Mouse (Mus musculus) right cerebral cortex, adult 18-20 months (tissue): ENCODE results near the gene Ssc4d.

ENCODE experiments used
- DNase-seq: peaks from one replicate; pipeline ENCODE4 v3.0.0; 2022; ENCODE audit warnings: mixed read lengths

The Ssc4d gene

DNA sequence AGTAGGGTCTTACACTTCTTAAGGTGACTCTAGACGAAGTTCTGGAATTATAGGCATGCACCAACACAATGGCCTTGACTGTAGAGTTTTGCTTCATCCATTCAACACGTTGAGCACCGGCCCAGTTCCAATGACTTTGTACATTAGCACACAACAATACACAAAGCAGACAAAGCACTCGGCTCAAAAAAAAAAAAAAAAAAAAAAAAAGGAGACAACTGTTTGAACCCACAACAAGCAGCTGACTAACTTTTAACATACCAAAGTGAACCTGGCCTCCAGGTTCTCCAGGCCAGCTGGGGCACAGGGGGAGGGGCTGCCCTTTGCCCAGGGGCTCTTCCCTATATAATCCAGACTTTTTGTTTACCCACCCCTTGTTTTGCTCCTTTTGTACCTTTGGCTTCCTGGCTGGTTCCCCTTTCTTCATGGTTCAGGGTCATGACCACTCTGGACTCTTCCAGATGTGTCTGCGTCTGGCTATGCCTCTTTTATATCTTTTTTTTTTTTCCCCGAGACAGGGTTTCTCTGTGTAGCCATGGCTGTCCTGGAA lies 38.6 kb downstream of the Ssc4d start:
- no peak for DNase-seq

DNA sequence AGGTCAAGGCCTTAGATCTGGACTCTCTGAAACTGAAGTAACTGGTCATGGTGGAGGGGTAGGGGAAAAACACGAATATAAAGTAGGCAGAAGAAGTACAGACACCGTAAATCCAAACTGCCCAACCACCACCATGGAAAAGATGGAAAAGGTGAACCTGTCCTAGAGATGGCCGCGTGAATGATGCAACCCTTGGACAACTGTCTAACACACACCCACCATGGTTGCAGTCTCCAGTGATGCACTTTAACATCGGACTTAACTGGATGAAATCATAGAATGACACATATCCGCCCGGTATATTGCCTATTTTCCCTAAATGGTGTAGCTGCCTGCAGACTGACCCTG lies 39.2 kb downstream of the Ssc4d start:
- no peak for DNase-seq

DNA sequence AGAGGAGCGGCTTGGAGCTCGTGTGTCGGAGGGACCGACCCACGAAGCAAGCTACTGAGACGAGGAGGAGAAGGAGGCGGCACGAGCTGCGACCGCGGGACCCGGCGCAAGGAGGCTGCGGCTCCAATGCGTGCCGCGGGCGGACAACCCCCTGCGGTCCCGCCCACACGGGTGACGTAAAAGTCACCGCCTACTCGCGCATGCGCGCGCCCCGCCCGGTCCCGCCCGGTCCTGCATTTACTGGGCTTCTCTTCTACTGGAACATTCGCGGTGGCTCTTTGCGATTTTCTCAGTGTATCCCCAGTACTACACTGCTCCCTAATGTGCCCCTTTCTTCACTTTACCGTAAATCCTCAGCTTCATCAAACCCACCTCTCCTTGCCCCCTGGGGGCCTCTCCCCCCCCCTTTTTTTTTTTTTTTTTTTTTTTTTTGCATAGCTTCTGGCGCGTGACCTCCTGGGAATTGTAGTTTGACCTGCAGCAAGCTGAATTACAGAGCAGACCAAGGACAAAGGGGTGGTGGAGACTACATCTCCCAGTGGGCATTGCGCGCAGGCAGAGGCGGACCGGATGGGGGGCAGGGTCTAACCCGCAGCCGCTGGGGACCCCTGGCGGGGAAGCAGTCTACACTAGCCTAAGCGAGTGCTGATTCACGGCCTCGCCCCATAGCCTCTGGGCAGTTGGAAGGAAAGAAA lies 39.7 kb downstream of the Ssc4d start, which contains the start of gene Ywhag:
Gene Ywhag, minus strand, starts transcription at position 136 of the 695 bp plus-strand sequence.
- peak; percentile 97 for DNase-seq

DNA sequence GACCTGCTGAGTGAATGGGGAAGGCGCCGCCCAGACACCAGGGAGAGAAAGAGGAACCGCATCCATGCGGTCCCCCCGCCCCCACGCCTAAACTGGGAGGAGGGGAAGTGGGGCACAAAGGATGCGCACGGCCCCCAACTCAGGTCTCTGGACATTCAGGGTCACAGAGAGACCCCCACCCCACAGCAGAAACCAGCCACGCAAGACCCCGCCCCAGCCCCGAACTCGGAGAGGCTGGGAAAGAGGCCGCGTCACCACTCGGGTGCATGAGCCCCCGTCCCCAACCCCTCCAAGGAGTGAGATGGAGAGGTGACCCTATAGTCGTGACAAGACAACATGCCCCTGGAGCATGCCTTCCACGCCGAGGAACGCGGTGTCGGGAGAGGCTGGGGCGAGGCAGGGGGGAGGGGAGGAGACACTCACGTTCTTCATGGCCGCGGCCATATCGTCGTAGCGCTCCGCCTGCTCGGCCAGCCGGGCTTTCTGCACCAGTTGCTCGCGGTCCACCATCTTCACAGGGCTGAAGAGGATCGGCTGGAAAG lies 40.4 kb downstream of the Ssc4d start:
- peak; percentile 75 for DNase-seq

DNA sequence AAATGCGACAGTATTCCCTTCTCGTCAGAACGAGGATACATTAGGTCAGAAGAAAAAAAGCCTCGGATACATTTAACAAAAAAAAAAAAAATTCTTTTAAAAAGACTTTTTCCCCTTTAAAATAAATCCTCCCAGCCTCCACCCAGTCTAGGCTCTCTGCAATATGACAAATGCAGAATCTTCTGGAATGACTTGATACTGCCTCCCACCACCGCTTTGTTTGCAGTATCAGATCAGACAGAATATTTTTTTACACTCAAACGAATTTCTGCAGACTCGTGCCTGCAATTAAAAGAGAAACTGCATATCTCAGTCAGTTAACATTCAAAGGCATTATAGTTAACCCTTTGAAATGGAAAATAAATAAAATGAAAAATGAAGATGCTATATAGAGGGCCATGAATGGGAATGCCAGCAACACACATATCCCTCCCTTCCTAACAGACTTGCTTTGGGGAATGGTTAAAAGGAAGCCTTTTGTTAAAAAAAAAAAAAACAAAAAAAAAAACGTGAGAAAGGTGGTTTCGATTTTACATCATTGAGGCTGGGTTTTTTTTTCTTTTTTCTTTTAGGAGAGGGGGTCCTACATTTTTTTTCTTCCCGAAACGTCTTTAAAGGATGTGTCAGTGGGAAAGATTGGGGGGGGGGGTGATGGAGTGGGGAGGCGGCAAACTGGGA lies 41.0 kb downstream of the Ssc4d start:
- no peak for DNase-seq

DNA sequence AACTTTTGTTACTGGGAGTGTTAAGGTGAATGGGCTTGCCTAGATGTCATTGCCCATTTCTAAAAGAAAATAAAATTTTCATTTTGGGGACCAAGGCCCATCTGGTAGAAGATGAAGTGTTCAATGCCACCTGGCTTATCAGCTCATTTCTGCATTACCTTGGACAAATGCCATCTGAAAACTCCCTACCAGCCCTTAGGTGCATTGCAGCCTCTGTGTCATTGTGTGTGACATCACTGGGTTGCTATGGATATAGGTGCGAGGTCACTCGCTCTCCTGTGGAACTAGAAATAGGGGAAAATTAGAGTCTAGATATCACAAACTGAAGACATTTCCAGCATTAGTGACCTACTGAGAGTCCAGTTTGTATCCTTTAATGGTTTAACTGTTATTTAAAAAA lies 42.0 kb downstream of the Ssc4d start:
- DNase-seq: no peak

DNA sequence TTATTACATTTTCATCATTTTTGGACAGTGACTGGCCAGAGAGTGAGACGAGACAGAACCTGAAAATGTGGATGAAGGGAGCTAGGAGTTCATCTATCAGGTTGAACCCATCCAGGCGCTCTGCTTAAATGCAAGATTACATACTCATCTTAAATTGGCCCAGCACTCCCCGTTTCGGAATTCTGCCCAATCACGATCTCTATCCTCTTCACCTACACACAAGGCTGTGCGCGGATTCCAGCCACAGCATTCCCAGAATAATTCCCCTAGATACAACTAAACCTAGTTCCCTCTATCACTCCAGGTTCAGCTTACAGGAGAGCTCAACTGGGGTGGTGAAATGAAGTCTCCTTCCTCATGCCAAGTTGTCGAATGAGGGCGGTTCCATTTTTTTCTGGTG lies 42.8 kb downstream of the Ssc4d start:
- peak; percentile 72 for DNase-seq

DNA sequence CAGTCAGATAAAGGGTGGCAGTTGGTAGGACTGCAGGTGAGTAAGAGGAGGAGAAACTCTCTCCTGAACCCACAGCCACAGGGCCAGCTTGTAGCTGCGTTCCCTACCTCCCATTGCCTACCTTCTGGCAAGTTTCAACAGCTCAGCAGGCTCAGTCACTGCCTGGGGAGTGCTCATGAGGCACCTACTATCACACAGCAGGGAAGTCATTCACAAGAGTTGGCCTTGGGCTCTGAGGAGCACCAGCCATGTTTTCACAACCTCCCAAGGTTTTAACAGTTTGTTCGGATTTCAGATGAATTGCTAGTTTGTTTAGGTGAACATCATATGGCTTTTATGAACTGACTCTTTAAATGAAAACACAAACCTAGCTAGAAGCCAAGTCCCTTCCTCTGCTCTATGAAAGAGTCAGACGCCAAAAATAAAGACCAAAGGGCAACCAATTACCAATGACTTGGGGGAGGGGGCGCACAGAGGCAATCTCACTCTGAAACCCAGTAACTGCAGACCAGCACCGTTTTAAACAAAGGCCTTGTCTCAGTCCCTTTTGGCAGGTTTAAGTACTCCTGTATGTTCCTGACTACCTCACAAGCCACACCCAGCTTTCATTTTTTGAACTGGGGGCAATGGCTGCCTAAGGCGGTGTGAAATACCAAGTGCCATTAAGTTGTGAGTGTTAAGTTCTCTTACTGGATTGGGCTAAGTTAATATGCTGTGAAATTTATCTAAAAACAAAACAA lies 44.5 kb downstream of the Ssc4d start:
- DNase-seq: no peak

DNA sequence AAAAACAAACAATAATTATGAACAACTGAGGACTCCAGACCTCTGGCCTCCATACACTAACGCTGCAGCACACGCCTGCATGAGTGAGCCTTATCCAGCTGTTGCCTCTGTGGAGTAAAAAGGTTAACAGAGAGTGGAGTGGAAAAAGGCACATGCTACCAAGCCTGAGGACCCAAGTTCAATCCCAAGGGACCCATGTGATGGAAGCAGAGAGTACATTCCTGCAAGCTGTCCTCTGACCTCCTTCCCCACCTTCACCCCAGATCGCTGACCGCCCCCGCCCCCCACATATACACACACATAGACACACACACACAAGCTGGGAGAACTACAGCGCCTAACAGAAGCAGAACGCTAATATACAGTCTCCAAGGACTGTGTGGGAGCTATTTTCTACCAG lies 50.4 kb downstream of the Ssc4d start:
- no peak for DNase-seq

DNA sequence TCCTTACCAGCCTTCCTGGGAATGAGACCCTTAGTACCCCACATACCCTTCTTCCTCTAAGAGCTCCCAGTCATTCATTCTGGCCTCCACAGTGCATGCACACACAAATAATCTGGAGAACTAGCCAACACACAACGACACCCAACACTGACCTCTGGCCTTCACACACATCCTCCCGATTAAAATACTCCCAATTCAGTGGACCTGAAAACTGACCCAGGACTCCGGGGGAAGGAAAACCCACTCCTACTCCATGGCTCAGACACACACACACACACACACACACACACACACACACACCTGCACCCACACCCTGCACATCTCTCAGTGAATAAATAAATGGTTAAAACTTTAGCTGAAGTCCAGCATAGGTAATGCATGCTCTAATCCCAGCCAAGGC lies 54.4 kb downstream of the Ssc4d start:
- DNase-seq: no peak

DNA sequence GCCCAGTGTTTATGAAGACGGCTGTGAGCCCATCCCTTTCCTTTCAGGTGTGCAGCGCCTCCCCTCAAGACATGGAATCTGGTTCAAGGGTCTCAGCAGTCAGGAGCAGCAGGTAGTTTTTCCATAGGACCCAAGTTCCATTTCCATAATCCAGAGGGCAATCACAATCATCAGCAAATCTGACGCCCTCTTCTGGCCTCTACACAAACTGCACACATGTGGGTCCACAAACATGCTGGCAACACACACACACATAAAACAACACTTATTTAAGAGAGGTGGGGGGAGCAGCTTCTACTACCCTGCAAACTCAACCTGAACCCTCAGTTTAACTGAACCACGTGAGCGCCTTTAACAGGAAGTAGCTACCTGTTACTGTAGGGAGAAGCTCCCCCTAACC lies 55.7 kb downstream of the Ssc4d start:
- no peak for DNase-seq

DNA sequence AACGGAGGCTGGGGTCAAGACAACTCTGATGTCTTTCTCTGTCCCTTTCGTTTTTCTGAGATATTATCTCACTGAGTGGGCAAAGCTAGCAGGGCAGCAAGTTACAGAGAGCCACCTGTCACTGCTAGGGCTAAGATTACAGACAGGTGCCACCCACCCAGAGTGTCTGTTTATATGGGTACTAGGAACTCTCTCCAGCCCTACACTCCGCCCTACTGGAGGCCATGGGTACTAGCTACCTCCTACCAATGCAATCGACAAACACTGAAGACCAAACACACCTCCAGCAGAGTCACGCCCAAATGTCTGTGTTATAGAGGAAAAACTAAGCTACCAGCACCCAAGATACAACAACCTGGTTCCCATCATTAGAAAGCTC lies 56.3 kb downstream of the Ssc4d start:
- DNase-seq: no peak

DNA sequence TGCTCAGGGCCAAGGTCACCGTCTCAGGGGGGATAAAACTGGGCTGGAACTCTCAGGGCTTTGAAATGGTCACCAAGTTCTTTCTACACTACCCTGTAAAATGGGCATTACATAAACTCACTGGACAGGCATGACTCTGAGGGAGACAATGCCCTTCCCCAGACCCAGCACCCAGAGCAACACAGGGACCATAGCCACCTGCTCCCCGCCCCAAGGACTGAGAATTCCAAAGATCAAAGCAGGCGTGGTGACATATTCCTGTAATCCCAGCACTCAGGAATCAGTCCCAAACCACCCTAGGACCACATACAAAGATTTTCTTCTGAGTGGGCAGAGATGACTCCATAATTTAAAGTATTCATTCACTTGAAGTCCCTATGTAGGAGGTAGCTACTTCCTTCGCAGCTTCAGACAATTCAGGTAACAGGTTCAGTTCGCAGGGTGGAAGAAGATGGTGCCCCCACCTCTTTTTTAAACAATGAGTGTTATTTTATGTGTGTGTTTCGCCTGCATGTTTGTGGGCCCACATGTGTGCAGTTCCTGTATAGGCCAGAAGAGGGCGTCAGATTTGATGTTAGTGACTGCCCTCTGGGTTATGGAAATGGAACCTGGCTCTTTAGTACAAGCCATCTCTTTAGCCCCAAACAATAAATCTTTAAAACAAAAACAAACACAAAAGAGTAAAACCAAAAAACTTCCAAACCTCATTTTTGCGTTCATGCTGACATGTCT lies 56.8 kb downstream of the Ssc4d start:
- no peak for DNase-seq

DNA sequence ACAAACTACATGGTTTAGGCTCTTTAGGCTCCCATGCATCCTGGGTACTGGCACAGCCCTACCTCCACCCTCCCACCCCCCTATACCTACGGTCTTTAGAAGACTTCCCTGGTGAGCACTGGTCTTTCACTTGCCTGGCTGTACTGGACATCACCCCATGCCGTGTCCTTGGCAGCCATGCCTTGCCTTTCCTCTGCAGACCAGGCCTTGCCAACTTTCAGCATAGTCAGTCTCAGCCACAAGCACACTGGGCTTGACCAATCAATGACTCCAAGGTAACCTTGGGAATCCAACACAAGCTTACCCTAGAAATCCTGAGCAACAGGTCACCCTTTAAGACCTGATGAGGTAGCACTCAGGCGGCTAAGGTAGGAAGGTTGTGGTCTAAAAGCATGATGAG lies 57.7 kb downstream of the Ssc4d start:
- DNase-seq: no peak

DNA sequence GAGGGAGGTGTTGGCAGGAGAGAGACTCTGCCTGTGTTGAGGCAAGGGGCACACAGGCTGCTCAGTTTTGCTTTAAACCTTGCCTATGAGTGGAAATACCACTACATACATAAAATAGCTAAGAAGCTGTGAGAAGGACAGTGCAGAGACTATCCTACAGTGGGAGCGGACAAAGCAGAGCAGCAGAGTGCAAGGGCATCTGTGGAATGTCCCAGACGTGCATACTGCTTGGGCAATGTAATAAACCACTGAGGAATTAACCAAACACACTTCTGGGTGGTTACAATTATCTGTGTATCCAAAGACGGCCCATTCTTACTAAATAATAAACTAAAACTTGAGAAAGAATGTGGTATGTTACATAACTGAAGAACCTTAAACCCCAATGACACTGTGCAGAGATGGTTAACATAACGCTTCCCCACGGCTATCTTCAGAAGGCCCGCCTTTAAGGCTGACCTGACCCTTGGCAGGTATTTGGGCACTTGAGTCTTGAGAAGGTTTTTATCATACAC lies 58.2 kb downstream of the Ssc4d start:
- DNase-seq: no peak

DNA sequence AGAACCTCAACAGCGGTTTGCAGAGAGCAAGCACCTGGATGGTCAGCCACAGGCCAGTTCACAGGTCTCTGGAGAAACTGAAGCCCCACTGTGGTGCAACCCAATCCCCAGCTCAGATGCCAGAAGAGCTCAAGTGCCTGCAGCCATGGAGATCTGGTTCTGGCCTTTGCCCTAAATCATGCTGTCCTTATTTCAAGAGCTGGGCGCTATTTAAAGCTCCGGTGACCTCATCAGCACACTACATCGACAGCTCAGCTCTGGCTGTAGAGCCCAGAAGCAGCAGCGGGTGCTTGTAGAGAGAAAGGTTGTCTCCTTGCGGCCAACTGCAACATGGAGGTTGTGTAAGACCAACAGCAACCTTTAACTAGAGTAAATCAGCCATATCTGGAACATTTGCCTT lies 60.2 kb downstream of the Ssc4d start:
- DNase-seq: no peak

DNA sequence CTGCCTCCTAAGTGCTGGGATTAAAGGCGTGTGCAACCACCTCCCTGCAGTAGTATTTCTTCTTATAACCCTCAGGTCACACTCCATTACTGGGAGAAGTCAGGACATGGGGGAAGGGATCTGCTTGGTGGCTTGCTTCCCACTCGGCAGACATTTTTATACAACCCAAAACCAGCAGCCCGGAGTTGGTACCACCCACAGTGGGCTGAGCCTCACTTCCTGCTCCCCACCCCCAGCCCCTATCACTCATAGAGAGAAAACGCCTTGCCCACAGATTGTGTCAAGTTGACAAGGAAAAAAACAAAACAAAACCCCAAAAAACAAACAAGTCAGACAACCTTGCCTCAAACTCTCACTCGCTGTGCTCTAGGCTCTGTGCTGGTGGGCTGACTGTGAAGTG lies 61.1 kb downstream of the Ssc4d start:
- DNase-seq: no peak

DNA sequence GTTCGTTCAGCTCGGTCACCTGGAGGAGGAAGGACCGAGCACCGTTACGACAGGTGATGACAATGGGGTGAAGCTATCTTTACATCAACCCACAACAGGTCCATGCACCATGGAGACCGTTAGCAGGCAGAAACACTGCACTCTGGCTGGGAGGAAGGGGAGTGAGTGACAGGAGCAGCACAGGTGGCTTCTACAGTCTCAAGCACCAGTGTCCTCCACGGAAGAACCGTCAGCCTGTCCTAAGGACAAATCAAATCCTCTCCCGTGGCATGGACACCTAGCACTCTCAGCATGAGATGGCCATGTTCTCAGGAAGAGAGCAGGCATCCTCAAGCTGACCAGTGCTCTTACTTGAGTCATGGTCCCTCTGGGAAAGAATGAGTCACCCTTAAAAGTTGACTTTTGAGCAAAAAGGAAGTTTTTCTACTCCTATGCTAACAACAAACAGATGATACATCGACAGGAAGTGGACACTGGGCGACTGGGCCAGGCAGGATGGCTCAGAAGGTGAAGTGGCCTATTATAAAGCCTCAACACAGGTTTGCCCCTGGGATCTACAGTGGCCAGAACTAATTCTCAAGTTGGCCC lies 62.6 kb downstream of the Ssc4d start:
- no peak for DNase-seq

DNA sequence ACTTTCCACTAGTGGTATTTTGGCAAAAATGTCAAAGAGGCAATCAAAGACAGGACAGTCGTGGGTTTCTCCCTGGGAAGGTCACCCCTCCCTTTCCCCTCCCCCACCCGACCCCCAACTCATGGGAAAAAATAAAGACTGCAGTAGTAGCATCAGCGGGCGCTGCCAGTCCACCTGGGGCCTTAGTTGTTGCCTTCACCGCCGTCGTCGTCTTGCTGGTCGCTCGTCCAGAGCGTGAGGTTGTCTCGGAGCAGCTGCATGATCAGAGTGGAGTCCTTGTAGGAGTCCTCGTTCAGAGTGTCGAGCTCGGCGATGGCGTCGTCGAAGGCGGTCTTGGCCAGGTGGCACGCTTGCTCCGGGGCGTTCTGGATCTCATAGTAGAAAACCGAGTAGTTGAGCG lies 63.5 kb downstream of the Ssc4d start:
- DNase-seq: no peak
